Mouse (Mus musculus) liver, embryonic 14.5 days (tissue): ENCODE data around the gene Rhoa.
A peak's percentile ranks its signal among the peaks of the same experiment; 100 is the strongest.

Experiments used
- CTCF ChIP-seq: IDR thresholded peaks from 2 replicates; pipeline ENCODE4 v1.5.1; 2016; ENCODE audit warnings: antibody characterized with exemption, low read depth, control low read depth
- EP300 ChIP-seq: IDR thresholded peaks from 2 replicates; pipeline ENCODE4 v1.6.1; 2016; ENCODE audit warnings: antibody characterized with exemption, low read depth

DNA sequence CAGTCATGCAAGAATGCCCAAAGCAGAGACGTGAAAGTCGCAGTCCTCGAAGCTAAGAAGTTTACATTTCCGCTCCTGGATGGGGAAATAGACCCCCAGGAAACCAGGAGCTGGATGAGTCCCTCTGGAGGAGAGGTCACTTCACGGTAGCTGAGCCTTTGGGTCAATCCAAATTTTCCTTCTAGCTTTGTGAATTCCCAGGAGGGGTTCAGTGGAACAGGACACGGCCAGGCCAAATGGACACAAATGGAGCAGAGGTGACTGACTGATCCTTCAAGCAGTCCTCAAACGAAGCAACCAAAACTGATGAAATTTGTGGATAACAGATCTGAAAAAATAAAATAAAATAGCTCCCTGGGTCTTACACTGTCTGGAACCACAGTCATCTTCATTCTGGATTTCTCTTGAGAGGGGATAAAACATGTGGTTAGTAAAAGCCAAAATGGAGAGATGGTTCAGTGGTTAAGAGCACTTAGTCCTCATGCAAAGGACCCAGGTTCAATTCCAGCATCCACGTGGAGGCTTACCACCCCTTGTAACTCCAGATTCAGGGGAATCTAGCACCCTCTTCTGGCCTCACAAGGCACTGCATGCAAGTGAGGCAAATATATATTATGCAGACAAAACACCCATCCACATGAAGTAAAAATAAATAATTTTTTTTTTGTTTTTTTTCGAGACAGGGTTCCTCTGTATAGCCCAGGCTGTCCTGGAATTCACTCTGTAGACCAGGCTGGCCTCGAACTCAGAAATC, 27.1 kb upstream of the Rhoa start:
- TF ChIP-seq CTCF, result peak; percentile 81
- no peak for TF ChIP-seq EP300
